Mouse (Mus musculus): ENCODE data around the gene Arfgef2.

The Arfgef2 gene

GRCm38 (mm10) chr2:166900792-166901505, 95.6 kb downstream of the Arfgef2 start:
- DNase-seq (ENCODE audit: inconsistent age in 2 of 2, low spot score in 1 of 2) = no peak

GRCm38 (mm10) chr2:166903719-166904282, 98.4 kb downstream of the Arfgef2 start:
- DNase-seq (ENCODE audit: inconsistent age in 2 of 2, low spot score in 1 of 2) = no peak

- DNase-seq (ENCODE audit: inconsistent age in 2 of 2, low spot score in 1 of 2) = peak; percentile 98 to 99
These were observed 100.5 kb downstream of the Arfgef2 start, which contains the start of gene Cse1l for GRCm38 (mm10) chr2:166905711-166906522. TSS of gene Cse1l (plus strand) at chr2:166906040.

GRCm38 (mm10) chr2:166906523-166907182, 101.3 kb downstream of the Arfgef2 start:
- DNase-seq (ENCODE audit: inconsistent age in 2 of 2, low spot score in 1 of 2) = peak in 1 of 2 experiments; percentile 30

- DNase-seq (ENCODE audit: inconsistent age in 2 of 2, low spot score in 1 of 2) = peak; percentile 36 to 61
These were observed 104.3 kb downstream of the Arfgef2 start for GRCm38 (mm10) chr2:166909729-166910128.

GRCm38 (mm10) chr2:166910536-166910935, 105.1 kb downstream of the Arfgef2 start:
- peak; percentile 37 to 73 for DNase-seq (ENCODE audit: inconsistent age in 2 of 2, low spot score in 1 of 2)

GRCm38 (mm10) chr2:166923971-166924370, 118.6 kb downstream of the Arfgef2 start:
- DNase-seq (ENCODE audit: inconsistent age in 2 of 2, low spot score in 1 of 2) = no peak

GRCm38 (mm10) chr2:166933943-166934342, 128.6 kb downstream of the Arfgef2 start:
- peak in 1 of 2 experiments; percentile 69 for DNase-seq (ENCODE audit: inconsistent age in 2 of 2, low spot score in 1 of 2)

- DNase-seq (ENCODE audit: inconsistent age in 2 of 2, low spot score in 1 of 2) = no peak
These were observed 129.0 kb downstream of the Arfgef2 start for GRCm38 (mm10) chr2:166934416-166934815.

- DNase-seq (ENCODE audit: inconsistent age in 2 of 2, low spot score in 1 of 2) = no peak
These were observed 130.2 kb downstream of the Arfgef2 start for GRCm38 (mm10) chr2:166935582-166935981.

- DNase-seq (ENCODE audit: inconsistent age in 2 of 2, low spot score in 1 of 2) = no peak
These were observed 130.8 kb downstream of the Arfgef2 start for GRCm38 (mm10) chr2:166936166-166936565.

GRCm38 (mm10) chr2:166943146-166943545, 137.8 kb downstream of the Arfgef2 start:
- no peak for DNase-seq (ENCODE audit: inconsistent age in 2 of 2, low spot score in 1 of 2)

- no peak for DNase-seq (ENCODE audit: inconsistent age in 2 of 2, low spot score in 1 of 2)
These were observed 139.0 kb downstream of the Arfgef2 start for GRCm38 (mm10) chr2:166944346-166944745.

GRCm38 (mm10) chr2:166945456-166945855, 140.1 kb downstream of the Arfgef2 start:
- DNase-seq (ENCODE audit: inconsistent age in 2 of 2, low spot score in 1 of 2) = peak in 1 of 2 experiments; percentile 55

Measured in adrenal gland, adult (tissue).